In genomic region chr8:27868591-27868990, GRCm38 (mm10) we compare ENCODE assay signal across 24 mouse cellular contexts.
DNase-seq lines count a peak whose midpoint lies in the region; ATAC-seq lines count a peak whose summit lies in the region.
"Had no signal": no experiment of that assay in that cellular context is flagged by ENCODE, and none has a peak within 500 bp of the region (broad histone marks: within the 10 kb centered on the region; RNA-seq: fewer than 3 reads in every experiment).

No protein-coding gene starts in this region.

- H3K4me2 ChIP-seq in kidney, embryonic 16.5 days (replicated peaks; ENCODE audit: low read depth, low read length), result no peak overlapping the region
- H3K4me2 ChIP-seq in kidney, embryonic 14.5 days (replicated peaks; ENCODE audit: low read depth, low read length), result no peak overlapping the region
- H3K4me2 ChIP-seq in hindbrain, embryonic 13.5 days, result no peak overlapping the region
- H3K4me2 ChIP-seq: heart, embryonic 15.5 days; kidney, embryonic 15.5 days; liver, embryonic 13.5 days; lung, embryonic 15.5 days; midbrain, embryonic 13.5 days; neural tube, embryonic 15.5 days had no signal

- no peak overlapping the region for H3K4me3 ChIP-seq in kidney, embryonic 16.5 days (ENCODE audit: low read length)
- H3K4me3 ChIP-seq in kidney, embryonic 14.5 days (ENCODE audit: low read length), result no peak overlapping the region
- H3K4me3 ChIP-seq in hindbrain, embryonic 13.5 days, result no peak overlapping the region
- H3K4me3 ChIP-seq: erythroblast, embryonic 14.5 days; heart, adult 2 months; heart, embryonic 15.5 days; hindbrain, embryonic 10.5 days; kidney, embryonic 15.5 days; liver, embryonic 13.5 days; lung, embryonic 15.5 days; midbrain, embryonic 13.5 days; myocyte; neural tube, embryonic 15.5 days had no signal

- no peaks in the 10 kb centered on the region for H3K27me3 ChIP-seq in kidney, embryonic 16.5 days (ENCODE audit: insufficient read depth, low read length)
- no peaks in the 10 kb centered on the region for H3K27me3 ChIP-seq in kidney, embryonic 14.5 days (ENCODE audit: control insufficient read depth, insufficient read depth, low read length)
- H3K27me3 ChIP-seq in hindbrain, embryonic 13.5 days, result no peaks in the 10 kb centered on the region
- H3K27me3 ChIP-seq: CH12.LX; heart, embryonic 15.5 days; kidney, embryonic 15.5 days; liver, embryonic 13.5 days; lung, embryonic 15.5 days; midbrain, embryonic 13.5 days; neural tube, embryonic 15.5 days had no signal

- DNase-seq in brain, adult 2 months (ENCODE audit: low read depth, low spot score), result peak; percentile 90
- DNase-seq in frontal cortex, postnatal 36 days (ENCODE audit: low spot score in 2 of 2), result peak; percentile 68 to 79
- peak; percentile 4 to 10 for DNase-seq in layer of hippocampus, postnatal 25 days (ENCODE audit: extremely low spot score in 1 of 2, low spot score in 1 of 2)
- peak; percentile 70 to 73 for DNase-seq in left cerebral cortex, postnatal 36 days (ENCODE audit: low spot score in 2 of 2)
- DNase-seq in urinary bladder, postnatal 4 days (ENCODE audit: low spot score in 2 of 2), result no peak
- DNase-seq: adrenal gland, adult 2 months; cerebellum, adult 11-12 months; gastrocnemius, postnatal 10 days; heart, adult 2 months; liver, embryonic 13.5 days; thymus, postnatal 25 days had no signal

- H3K9me3 ChIP-seq in kidney, embryonic 16.5 days (ENCODE audit: low read length), result no peaks in the 10 kb centered on the region
- no peaks in the 10 kb centered on the region for H3K9me3 ChIP-seq in kidney, embryonic 14.5 days (ENCODE audit: control insufficient read depth, low read length)
- H3K9me3 ChIP-seq in hindbrain, embryonic 13.5 days, result no peaks in the 10 kb centered on the region
- H3K9me3 ChIP-seq: heart, embryonic 15.5 days; hindbrain, embryonic 10.5 days; kidney, embryonic 15.5 days; liver, embryonic 13.5 days; lung, embryonic 15.5 days; midbrain, embryonic 13.5 days; neural tube, embryonic 15.5 days had no signal

- H3K4me1 ChIP-seq in kidney, embryonic 16.5 days (ENCODE audit: insufficient read depth, low read length), result no peaks in the 10 kb centered on the region
- no peaks in the 10 kb centered on the region for H3K4me1 ChIP-seq in kidney, embryonic 14.5 days (ENCODE audit: control insufficient read depth, insufficient read depth, low read length)
- no peaks in the 10 kb centered on the region for H3K4me1 ChIP-seq in hindbrain, embryonic 13.5 days (replicated peaks)
- H3K4me1 ChIP-seq: heart, embryonic 15.5 days; hindbrain, embryonic 10.5 days; kidney, embryonic 15.5 days; liver, embryonic 13.5 days; lung, embryonic 15.5 days; midbrain, embryonic 13.5 days; neural tube, embryonic 15.5 days had no signal

- H3K27ac ChIP-seq in kidney, embryonic 16.5 days (ENCODE audit: low read length), result no peak overlapping the region
- H3K27ac ChIP-seq in kidney, embryonic 14.5 days (ENCODE audit: low read depth, low read length), result no peak overlapping the region
- no peak overlapping the region for H3K27ac ChIP-seq in hindbrain, embryonic 13.5 days
- H3K27ac ChIP-seq: heart, adult 2 months; heart, embryonic 15.5 days; hindbrain, embryonic 10.5 days; kidney, embryonic 15.5 days; liver, embryonic 13.5 days; lung, embryonic 15.5 days; midbrain, embryonic 13.5 days; neural tube, embryonic 15.5 days had no signal

- intact Hi-C loops in left cerebral cortex, postnatal 36 days (cut with DNase I), result no loop called here

- H3K9ac ChIP-seq in kidney, embryonic 16.5 days (replicated peaks; ENCODE audit: low read length), result no peak overlapping the region
- H3K9ac ChIP-seq in kidney, embryonic 14.5 days (ENCODE audit: low read depth, low read length), result no peak overlapping the region
- H3K9ac ChIP-seq in hindbrain, embryonic 13.5 days, result no peak overlapping the region
- H3K9ac ChIP-seq: heart, embryonic 15.5 days; kidney, embryonic 15.5 days; liver, embryonic 13.5 days; lung, embryonic 15.5 days; midbrain, embryonic 13.5 days; neural tube, embryonic 15.5 days had no signal

- no peak for ATAC-seq in kidney, embryonic 16.5 days (ENCODE audit: low FRiP score, low TSS enrichment)
- no peak for ATAC-seq in kidney, embryonic 14.5 days (ENCODE audit: low FRiP score, low TSS enrichment)
- no peak for ATAC-seq in hindbrain, embryonic 13.5 days (ENCODE audit: low FRiP score)
- ATAC-seq: forebrain, embryonic 14.5 days; midbrain, embryonic 13.5 days had no signal

- no peaks in the 10 kb centered on the region for H3K36me3 ChIP-seq in kidney, embryonic 16.5 days (ENCODE audit: insufficient read depth, low read length)
- no peaks in the 10 kb centered on the region for H3K36me3 ChIP-seq in kidney, embryonic 14.5 days (ENCODE audit: control insufficient read depth, insufficient read depth, low read length)
- H3K36me3 ChIP-seq in hindbrain, embryonic 13.5 days, result no peaks in the 10 kb centered on the region
- H3K36me3 ChIP-seq: heart, embryonic 15.5 days; hindbrain, embryonic 10.5 days; kidney, embryonic 15.5 days; liver, embryonic 13.5 days; lung, embryonic 15.5 days; midbrain, embryonic 13.5 days; neural tube, embryonic 15.5 days had no signal

- 83% methylated on average over 7 of the region's 7 CpGs for WGBS in kidney, embryonic 16.5 days
- 85% methylated on average over 7 of the region's 7 CpGs for WGBS in kidney, embryonic 14.5 days
- 93% methylated on average over 7 of the region's 7 CpGs for WGBS in hindbrain, embryonic 13.5 days

Comparison
In these comparisons a context has a peak if more than half of its experiments do, and no peak if none do; other contexts are left out.
1. DNase-seq: peak in brain, adult 2 months (single experiment), frontal cortex, postnatal 36 days (2 of 2), layer of hippocampus, postnatal 25 days (2 of 2) and left cerebral cortex, postnatal 36 days (2 of 2); none in urinary bladder, postnatal 4 days (0 of 2).